Mouse (Mus musculus): ENCODE measurements at regions not wholly inside any gene's neighbourhood (a gene's known extent, or its start where the extent isn't known, plus 50 kb on each side); places are given as distances from the start of the nearest gene placed in this dataset.
"Not testable (repeated sequence)": the region's sequence is repeated elsewhere in the genome, so short reads cannot be mapped to it uniquely, and the experiment has no call there.

- DNase-seq = no peak
Observed at GRCm38 (mm10) chr2:116444163-116444562, 378.5 kb upstream of the Meis2 start.

GRCm38 (mm10) chr2:116440252-116440651 is 374.6 kb upstream of the Meis2 start:
- no peak for DNase-seq

- no peak for DNase-seq
Observed at GRCm38 (mm10) chr2:116433481-116433880, 367.8 kb upstream of the Meis2 start.

GRCm38 (mm10) chr2:116424131-116424530 is 358.5 kb upstream of the Meis2 start:
- DNase-seq = peak; percentile 3

GRCm38 (mm10) chr2:116417428-116418195 is 352.0 kb upstream of the Meis2 start:
- no peak for DNase-seq

- no peak for DNase-seq
Observed at GRCm38 (mm10) chr2:116415742-116416141, 350.1 kb upstream of the Meis2 start.

- DNase-seq = no peak
Observed at GRCm38 (mm10) chr2:116402113-116402512, 336.5 kb upstream of the Meis2 start.

GRCm38 (mm10) chr2:116399966-116400365 is 334.3 kb upstream of the Meis2 start:
- DNase-seq = no peak

GRCm38 (mm10) chr2:116368811-116369210 is 303.2 kb upstream of the Meis2 start:
- DNase-seq = no peak

- no peak for DNase-seq
Observed at GRCm38 (mm10) chr2:116364136-116364535, 298.5 kb upstream of the Meis2 start.

GRCm38 (mm10) chr2:116358145-116358544 is 292.5 kb upstream of the Meis2 start:
- DNase-seq = no peak

- no peak for DNase-seq
Observed at GRCm38 (mm10) chr2:116348530-116348914, 282.9 kb upstream of the Meis2 start.

- no peak for DNase-seq
Observed at GRCm38 (mm10) chr2:116347827-116348529, 282.3 kb upstream of the Meis2 start.

- no peak for DNase-seq
Observed at GRCm38 (mm10) chr2:116331801-116332200, 266.2 kb upstream of the Meis2 start.

GRCm38 (mm10) chr2:116322039-116322770 is 256.6 kb upstream of the Meis2 start:
- DNase-seq = no peak

GRCm38 (mm10) chr2:116299551-116299950 is 233.9 kb upstream of the Meis2 start:
- no peak for DNase-seq

GRCm38 (mm10) chr2:116289886-116290285 is 224.2 kb upstream of the Meis2 start:
- no peak for DNase-seq

GRCm38 (mm10) chr2:116243191-116243590 is 177.6 kb upstream of the Meis2 start:
- DNase-seq = not testable (repeated sequence)

- DNase-seq = no peak
Observed at GRCm38 (mm10) chr2:116236731-116237130, 171.1 kb upstream of the Meis2 start.

- no peak for DNase-seq
Observed at GRCm38 (mm10) chr2:116232793-116233192, 167.2 kb upstream of the Meis2 start.

- DNase-seq = peak; percentile 57
Observed at GRCm38 (mm10) chr2:116216418-116216817, 150.8 kb upstream of the Meis2 start.

- no peak for DNase-seq
Observed at GRCm38 (mm10) chr2:116201248-116202223, 135.9 kb upstream of the Meis2 start.
